Mouse (Mus musculus) gastrocnemius, postnatal 10 days (tissue): ENCODE measurements around the gene Nfia. TPM values are rescaled to one million over a fixed set of nuclear protein-coding genes. Genes with fewer than 3 reads are reported as not detected.
A peak's percentile ranks its signal among the peaks of the same experiment; 100 is the strongest.

ENCODE experiments used
- DNase-seq: peaks from one replicate; pipeline ENCODE4 v3.0.0; 2021; ENCODE audit warnings: mixed read lengths
- total RNA-seq, 2 experiments: library from RNA; stranded (reverse); gene quantifications; 2 replicates each; pipeline ENCODE4 v1.2.3; 2021

Nfia gene
- total RNA-seq, 2 experiments from 2014 or later, result 111 to 124 TPM

- DNase-seq, result no peak
These were observed 290.7 kb downstream of the Nfia start for GRCm38 (mm10) chr4:98063280-98063679.

- DNase-seq, result no peak
These were observed 303.6 kb downstream of the Nfia start for GRCm38 (mm10) chr4:98076106-98076505.

- no peak for DNase-seq
These were observed 304.1 kb downstream of the Nfia start for GRCm38 (mm10) chr4:98076624-98077023.

- DNase-seq, result no peak
These were observed 308.1 kb downstream of the Nfia start for GRCm38 (mm10) chr4:98080586-98080985.

GRCm38 (mm10) chr4:98081962-98082361 lies 309.4 kb downstream of the Nfia start:
- no peak for DNase-seq

- no peak for DNase-seq
These were observed 310.0 kb downstream of the Nfia start for GRCm38 (mm10) chr4:98082512-98082911.

GRCm38 (mm10) chr4:98085060-98085459 lies 312.5 kb downstream of the Nfia start:
- DNase-seq, result no peak

- no peak for DNase-seq
These were observed 314.4 kb downstream of the Nfia start for GRCm38 (mm10) chr4:98086976-98087375.

- no peak for DNase-seq
These were observed 317.5 kb downstream of the Nfia start for GRCm38 (mm10) chr4:98089985-98090384.

GRCm38 (mm10) chr4:98090586-98090985 lies 318.1 kb downstream of the Nfia start:
- DNase-seq, result no peak

GRCm38 (mm10) chr4:98091368-98091827 lies 318.9 kb downstream of the Nfia start:
- DNase-seq, result no peak

GRCm38 (mm10) chr4:98091901-98092472 lies 319.5 kb downstream of the Nfia start:
- no peak for DNase-seq

- DNase-seq, result no peak
These were observed 321.7 kb downstream of the Nfia start for GRCm38 (mm10) chr4:98094112-98094805.

GRCm38 (mm10) chr4:98095060-98095459 lies 322.5 kb downstream of the Nfia start:
- no peak for DNase-seq

- no peak for DNase-seq
These were observed 324.6 kb downstream of the Nfia start for GRCm38 (mm10) chr4:98097013-98097566.

GRCm38 (mm10) chr4:98098663-98099062 lies 326.1 kb downstream of the Nfia start:
- DNase-seq, result no peak

GRCm38 (mm10) chr4:98099433-98099832 lies 326.9 kb downstream of the Nfia start:
- no peak for DNase-seq

GRCm38 (mm10) chr4:98101153-98102096 lies 328.9 kb downstream of the Nfia start:
- no peak for DNase-seq

- no peak for DNase-seq
These were observed 330.2 kb downstream of the Nfia start for GRCm38 (mm10) chr4:98102625-98103336.

GRCm38 (mm10) chr4:98103337-98103666 lies 330.8 kb downstream of the Nfia start:
- no peak for DNase-seq

GRCm38 (mm10) chr4:98104161-98104560 lies 331.6 kb downstream of the Nfia start:
- peak; percentile 48 for DNase-seq
